Mouse (Mus musculus): ENCODE data around the gene Ube2u. TPM values are rescaled to one million over a fixed set of nuclear protein-coding genes. Genes with fewer than 3 reads are reported as not detected.

Ube2u gene
- 0.10 and 0.21 TPM in 2 replicates for polyA plus RNA-seq (2016; fragmentation: Nextera tagmentation; extraction: Ambion mirVana)

DNA sequence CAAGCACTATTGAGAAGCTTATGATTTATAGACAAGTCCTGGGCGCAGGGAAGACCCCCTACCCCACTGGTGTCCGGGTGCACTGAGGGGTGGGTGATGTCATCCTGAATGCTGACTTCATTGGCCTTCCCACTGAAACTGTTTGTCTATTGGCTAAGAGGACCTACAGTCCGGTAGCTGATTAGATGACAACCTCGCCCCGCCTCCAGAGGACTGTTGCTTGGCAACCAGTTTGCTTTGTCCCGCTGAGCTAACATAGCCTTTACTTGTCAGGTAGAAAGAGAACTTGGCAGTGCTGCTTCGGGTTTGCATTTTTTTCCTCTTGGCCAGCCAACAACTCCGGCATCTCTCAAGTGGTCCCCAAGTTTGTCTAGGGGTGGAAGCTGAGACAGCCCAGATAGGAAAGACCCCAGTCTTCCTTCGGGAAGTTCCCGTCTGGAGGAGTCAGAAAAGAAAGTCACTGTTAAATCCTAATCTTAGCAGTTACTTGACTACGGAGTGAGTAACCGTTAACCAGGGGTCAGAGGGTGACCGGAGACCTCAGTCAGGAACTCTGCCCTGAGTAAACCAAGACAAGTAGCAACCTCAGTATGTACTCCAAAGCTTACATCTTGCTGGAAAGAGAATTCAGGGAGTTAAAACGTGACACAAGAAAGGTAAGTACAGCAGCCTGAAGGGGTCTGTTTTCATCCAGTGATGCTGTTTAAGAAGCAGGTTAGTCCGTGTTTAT lies at the start of gene Ube2u:
Gene Ube2u (plus strand): TSS at position 258 of the 730 bp plus-strand sequence.
- Histone ChIP-seq H3K27me3 (replicated peaks) (no peaks in the 10 kb centered on the region), H3K9me3 (replicated peaks) (no peaks in the 10 kb centered on the region), H3K36me3 (no peaks in the 10 kb centered on the region), H3K4me3 (peak within 1 kb of the TSS; percentile 7; the same call in 1 of the 2 replicates), H3K4me1 (replicated peaks) (no peaks in the 10 kb centered on the region), H3K27ac (ENCODE audit: poor library complexity, severe bottlenecking) (no peak within 1 kb of the TSS), H3K4me2 (peak within 1 kb of the TSS; percentile 39; the same call in 1 of the 2 replicates), H3K9ac (no peak within 1 kb of the TSS)
- WGBS = 34% methylated on average over 15 of the region's 15 CpGs
- peak; percentile 55; the same call in 1 of the 2 replicates for ATAC-seq (ENCODE audit: insufficient number of reproducible peaks, low FRiP score)

DNA sequence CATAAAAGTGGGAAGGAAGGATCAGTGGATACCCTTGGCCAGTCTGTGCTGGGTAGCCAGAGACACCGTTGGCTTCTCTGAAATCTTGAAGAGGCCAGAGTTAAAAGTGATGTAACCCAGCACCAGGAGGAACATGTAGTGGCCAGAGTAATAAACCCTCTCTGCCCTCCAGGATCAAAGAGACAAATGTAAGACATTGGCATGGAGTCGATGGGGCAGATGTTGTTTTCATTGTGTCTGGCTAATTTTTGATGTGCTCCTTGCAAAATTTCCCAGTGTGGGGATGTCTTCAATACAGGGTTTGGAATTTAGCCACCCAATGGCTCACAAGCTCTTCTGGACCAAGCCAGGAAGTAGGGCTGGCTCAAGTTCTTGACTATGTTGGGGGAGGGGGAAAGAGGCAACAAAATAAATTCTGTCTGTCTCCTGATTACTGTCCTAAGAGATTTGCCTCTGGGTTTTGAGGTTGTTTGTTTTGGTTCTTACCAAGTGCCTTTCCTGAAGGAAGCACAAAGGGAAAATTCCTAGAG lies 49.2 kb upstream of the Ube2u start:
- Histone ChIP-seq H3K4me1 (replicated peaks) (0 out of 2 replicates have a peak, but pooled peaks cover 3% of the 10 kb centered on the region), H3K27me3 (replicated peaks) (no peaks in the 10 kb centered on the region), H3K27ac (ENCODE audit: poor library complexity, severe bottlenecking) (no peak overlapping the region), H3K36me3 (no peaks in the 10 kb centered on the region), H3K9ac (no peak overlapping the region), H3K4me2 (no peak overlapping the region), H3K9me3 (replicated peaks) (no peaks in the 10 kb centered on the region), H3K4me3 (no peak overlapping the region)
- whole genome bisulfite sequencing = 83% methylated on average over 2 of the region's 2 CpGs
- no peak for ATAC-seq (ENCODE audit: insufficient number of reproducible peaks, low FRiP score)

DNA sequence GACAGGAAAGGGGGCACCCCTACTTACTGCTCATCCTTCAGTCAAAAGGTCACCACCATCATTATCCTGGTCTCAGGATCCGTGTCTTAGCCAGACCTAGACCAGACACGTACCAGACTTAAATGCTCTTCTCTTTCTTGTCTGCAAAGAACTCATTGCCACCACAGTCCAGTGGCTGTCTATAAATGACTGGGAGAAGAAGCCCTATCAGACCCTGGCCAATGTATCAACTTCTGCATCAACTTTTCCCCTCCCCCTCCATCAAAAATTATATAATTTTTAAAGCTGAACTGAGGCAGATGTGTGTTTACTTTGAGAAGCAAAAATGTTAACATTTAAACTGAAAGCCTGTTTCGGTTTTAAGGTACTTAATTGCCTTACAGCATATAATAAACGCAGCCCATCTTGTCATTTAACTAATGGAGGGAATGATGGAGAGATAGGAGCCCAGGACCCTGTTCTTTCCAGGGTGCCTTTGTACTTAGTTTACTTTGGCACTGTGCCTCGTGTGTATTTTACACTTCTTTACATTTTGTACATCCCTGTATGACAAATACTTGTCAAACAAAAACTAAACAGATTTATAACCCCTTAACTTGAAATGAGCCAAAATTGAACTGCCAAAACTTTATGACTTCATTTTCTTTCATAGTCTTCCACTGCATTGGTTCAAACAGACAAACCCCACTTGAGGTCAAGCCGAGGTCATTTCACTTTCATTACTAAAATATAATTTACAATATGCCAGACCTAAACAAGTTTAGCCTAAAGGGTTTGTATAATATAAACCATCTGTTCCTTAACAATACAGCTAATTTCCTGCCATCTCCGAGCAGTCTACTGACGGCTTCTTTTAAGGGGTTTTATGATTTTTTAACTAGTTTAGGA lies 43.1 kb upstream of the Ube2u start:
- H3K4me3 ChIP-seq = no peak overlapping the region
- no peak for ATAC-seq (ENCODE audit: insufficient number of reproducible peaks, low FRiP score)
- 0 out of 2 replicates have a peak, but pooled peaks cover 3% of the 10 kb centered on the region for H3K4me1 ChIP-seq (replicated peaks)
- H3K27ac ChIP-seq (ENCODE audit: poor library complexity, severe bottlenecking) = no peak overlapping the region
- 69% methylated on average over 8 of the region's 8 CpGs for WGBS
- H3K9me3 ChIP-seq (replicated peaks) = no peaks in the 10 kb centered on the region
- no peak overlapping the region for H3K4me2 ChIP-seq
- H3K36me3 ChIP-seq = no peaks in the 10 kb centered on the region
- no peak overlapping the region for H3K9ac ChIP-seq
- H3K27me3 ChIP-seq (replicated peaks) = no peaks in the 10 kb centered on the region

DNA sequence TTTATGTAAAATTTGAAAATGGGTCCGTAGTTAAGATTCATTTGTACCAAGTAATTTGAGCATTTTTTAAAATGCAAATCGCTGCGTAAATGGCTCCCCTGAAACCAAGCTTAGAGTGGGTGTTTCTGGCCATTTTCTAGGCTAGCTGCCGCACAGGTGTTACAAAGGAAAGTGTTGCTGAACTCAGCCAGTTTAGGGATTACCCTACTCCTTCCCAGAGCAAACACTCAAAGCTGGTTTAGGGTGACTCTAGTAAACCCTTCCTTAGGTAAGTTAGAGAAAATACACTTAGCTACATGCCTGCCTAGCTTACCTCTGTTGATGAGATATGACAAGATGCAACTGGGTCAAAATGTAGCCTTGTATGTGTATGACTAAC lies 42.5 kb upstream of the Ube2u start:
- WGBS = 79% methylated on average over 4 of the region's 4 CpGs
- Histone ChIP-seq H3K4me3 (no peak overlapping the region), H3K4me1 (replicated peaks) (0 out of 2 replicates have a peak, but pooled peaks cover 3% of the 10 kb centered on the region), H3K27me3 (replicated peaks) (no peaks in the 10 kb centered on the region), H3K9ac (no peak overlapping the region), H3K9me3 (replicated peaks) (no peaks in the 10 kb centered on the region; the same call in 1 of the 2 replicates), H3K27ac (ENCODE audit: poor library complexity, severe bottlenecking) (no peak overlapping the region), H3K36me3 (peaks cover 5% of the 10 kb centered on the region), H3K4me2 (no peak overlapping the region)
- no peak for ATAC-seq (ENCODE audit: insufficient number of reproducible peaks, low FRiP score)

DNA sequence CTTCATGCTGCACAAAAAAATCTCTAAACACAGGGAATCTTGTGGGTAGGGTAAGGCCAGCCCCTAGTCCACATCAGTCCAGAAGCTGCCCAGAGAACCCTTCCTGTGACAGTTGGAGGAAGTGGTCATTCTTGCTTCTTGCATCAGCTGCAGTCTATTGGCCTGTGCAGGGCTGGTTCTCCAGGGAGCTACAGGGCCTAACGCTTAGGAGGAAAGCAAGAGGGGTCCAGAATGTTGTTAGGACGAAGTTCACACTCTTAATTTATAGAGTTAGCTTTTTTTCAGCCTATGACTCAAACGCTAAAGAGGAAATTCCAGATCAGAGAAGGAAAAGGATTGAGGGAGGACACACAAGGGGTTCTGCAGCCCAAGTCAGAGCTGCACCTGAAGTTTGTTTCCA lies 31.8 kb upstream of the Ube2u start:
- 59% methylated on average over 3 of the region's 3 CpGs for WGBS
- H3K27ac ChIP-seq (ENCODE audit: poor library complexity, severe bottlenecking) = no peak overlapping the region
- ATAC-seq (ENCODE audit: insufficient number of reproducible peaks, low FRiP score) = no peak

DNA sequence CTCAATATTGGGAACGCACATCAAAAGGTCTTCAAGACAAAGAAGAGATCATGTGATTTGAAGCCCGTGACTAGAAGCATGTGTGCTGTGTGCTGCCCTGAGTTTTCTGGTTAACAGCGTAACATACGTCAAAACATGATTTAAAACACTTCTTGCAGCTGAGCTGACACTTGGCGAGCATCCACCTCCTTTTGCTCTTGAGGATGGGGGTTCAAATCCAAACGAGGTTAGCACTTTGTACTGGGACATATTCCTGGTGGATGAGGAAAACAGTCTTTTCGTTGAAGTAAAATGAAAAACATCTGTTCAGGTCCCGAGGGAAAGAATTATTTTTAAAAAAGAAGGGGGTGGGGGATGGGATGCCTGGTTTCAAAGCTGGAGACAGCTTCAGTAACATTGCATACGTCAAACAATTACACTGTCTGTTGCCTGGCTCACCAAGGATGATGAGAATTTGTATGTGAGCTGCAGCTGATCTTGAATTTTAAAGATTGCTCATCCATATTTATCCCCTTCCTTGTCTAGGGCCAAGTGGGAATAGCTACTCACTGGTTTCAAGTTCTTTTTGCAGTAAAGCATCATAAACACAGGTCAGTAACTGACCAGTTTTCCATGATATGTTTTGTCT lies 16.0 kb upstream of the Ube2u start:
- no peaks in the 10 kb centered on the region for H3K27me3 ChIP-seq (replicated peaks)
- no peak overlapping the region for H3K4me2 ChIP-seq
- no peak overlapping the region for H3K27ac ChIP-seq (ENCODE audit: poor library complexity, severe bottlenecking)
- H3K9me3 ChIP-seq (replicated peaks) = no peaks in the 10 kb centered on the region
- no peak overlapping the region for H3K9ac ChIP-seq
- ATAC-seq (ENCODE audit: insufficient number of reproducible peaks, low FRiP score) = no peak
- H3K4me1 ChIP-seq (replicated peaks) = no peaks in the 10 kb centered on the region
- WGBS = 64% methylated on average over 9 of the region's 9 CpGs
- no peaks in the 10 kb centered on the region for H3K36me3 ChIP-seq
- H3K4me3 ChIP-seq = no peak overlapping the region

More for the DNA sequence above, 31.8 kb upstream of the Ube2u start:
- no peak overlapping the region for H3K4me2 ChIP-seq
- H3K9me3 ChIP-seq (replicated peaks) = no peaks in the 10 kb centered on the region
- no peaks in the 10 kb centered on the region for H3K4me1 ChIP-seq (replicated peaks)
- no peak overlapping the region for H3K4me3 ChIP-seq
- no peak overlapping the region for H3K9ac ChIP-seq
- H3K36me3 ChIP-seq = peaks cover 2% of the 10 kb centered on the region
- H3K27me3 ChIP-seq (replicated peaks) = no peaks in the 10 kb centered on the region

DNA sequence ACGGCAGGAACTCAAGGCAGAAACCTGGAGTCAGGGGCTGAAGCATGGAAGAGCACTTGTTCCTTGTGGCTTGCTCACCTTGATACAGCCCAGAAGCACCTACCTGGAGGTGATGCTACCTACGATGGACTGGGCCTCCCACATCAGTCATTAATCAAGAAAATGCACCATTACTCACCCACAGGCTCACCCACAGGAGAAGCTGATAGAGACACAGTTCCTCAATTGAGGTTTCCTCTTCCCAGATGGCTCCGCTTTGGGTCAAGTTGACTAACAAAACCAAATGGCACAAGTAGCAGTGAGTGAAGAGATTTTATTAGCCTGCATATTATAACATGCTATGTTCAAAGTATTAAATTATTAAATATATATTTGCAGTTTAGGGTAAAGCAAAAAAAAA lies 9.8 kb downstream of the Ube2u start:
- Histone ChIP-seq H3K4me3 (no peak overlapping the region), H3K4me1 (replicated peaks) (no peaks in the 10 kb centered on the region), H3K27ac (ENCODE audit: poor library complexity, severe bottlenecking) (no peak overlapping the region), H3K27me3 (replicated peaks) (no peaks in the 10 kb centered on the region), H3K9me3 (replicated peaks) (no peaks in the 10 kb centered on the region), H3K36me3 (no peaks in the 10 kb centered on the region), H3K9ac (no peak overlapping the region), H3K4me2 (no peak overlapping the region)
- WGBS = 76% methylated on average over 3 of the region's 3 CpGs
- ATAC-seq (ENCODE audit: insufficient number of reproducible peaks, low FRiP score) = no peak

DNA sequence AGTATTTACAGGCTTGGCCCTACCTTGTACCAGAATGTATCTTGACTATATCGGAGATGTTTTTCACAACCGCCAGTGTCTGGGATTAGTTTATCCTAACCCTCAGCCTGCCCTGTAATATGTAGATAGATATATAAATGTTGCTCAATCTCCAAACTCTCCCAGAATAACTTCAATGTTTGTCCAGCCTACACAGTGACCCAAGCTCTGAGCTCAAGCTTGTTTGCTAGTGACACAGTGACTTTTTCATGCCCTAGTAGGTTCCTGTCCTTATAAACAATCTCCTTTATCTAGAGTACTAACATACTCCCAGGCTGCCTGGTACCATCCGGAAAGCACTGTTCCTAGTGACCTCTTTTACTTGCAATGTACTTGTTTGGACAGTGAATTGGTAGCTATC lies 16.5 kb downstream of the Ube2u start:
- no peaks in the 10 kb centered on the region for H3K36me3 ChIP-seq
- H3K9ac ChIP-seq = no peak overlapping the region
- H3K27me3 ChIP-seq (replicated peaks) = no peaks in the 10 kb centered on the region
- no peak overlapping the region for H3K4me3 ChIP-seq
- no peak for ATAC-seq (ENCODE audit: insufficient number of reproducible peaks, low FRiP score)
- H3K4me2 ChIP-seq = no peak overlapping the region
- H3K27ac ChIP-seq (ENCODE audit: poor library complexity, severe bottlenecking) = no peak overlapping the region
- WGBS = 82% methylated on average over 3 of the region's 3 CpGs
- no peaks in the 10 kb centered on the region for H3K9me3 ChIP-seq (replicated peaks)
- H3K4me1 ChIP-seq (replicated peaks) = no peaks in the 10 kb centered on the region

DNA sequence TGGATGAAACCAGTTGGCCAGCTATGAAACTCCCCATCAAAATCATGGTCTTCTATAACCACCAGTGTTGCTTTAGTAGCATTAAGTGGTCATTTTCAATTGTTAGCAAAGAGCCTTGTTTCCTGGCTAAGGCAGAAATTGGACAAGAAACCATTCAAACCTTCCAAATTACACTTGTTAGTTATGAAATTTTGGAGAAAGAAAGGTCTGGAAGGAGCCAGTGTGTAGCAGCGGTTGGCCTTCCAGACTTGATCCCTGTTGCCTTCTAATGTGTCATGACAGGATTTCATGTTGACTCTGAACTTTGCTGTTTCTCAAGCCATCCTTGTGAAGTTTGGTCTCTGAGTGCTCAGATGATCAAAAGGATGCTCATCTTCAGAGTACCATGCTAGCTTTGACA lies 17.9 kb downstream of the Ube2u start:
- H3K27ac ChIP-seq (ENCODE audit: poor library complexity, severe bottlenecking) = no peak overlapping the region
- no peaks in the 10 kb centered on the region for H3K27me3 ChIP-seq (replicated peaks)
- H3K9ac ChIP-seq = no peak overlapping the region
- H3K9me3 ChIP-seq (replicated peaks) = no peaks in the 10 kb centered on the region
- no peaks in the 10 kb centered on the region for H3K4me1 ChIP-seq (replicated peaks)
- no peak overlapping the region for H3K4me3 ChIP-seq
- WGBS = 74% methylated on average over 1 of the region's 1 CpGs
- H3K36me3 ChIP-seq = no peaks in the 10 kb centered on the region
- H3K4me2 ChIP-seq = no peak overlapping the region
- no peak for ATAC-seq (ENCODE audit: insufficient number of reproducible peaks, low FRiP score)

DNA sequence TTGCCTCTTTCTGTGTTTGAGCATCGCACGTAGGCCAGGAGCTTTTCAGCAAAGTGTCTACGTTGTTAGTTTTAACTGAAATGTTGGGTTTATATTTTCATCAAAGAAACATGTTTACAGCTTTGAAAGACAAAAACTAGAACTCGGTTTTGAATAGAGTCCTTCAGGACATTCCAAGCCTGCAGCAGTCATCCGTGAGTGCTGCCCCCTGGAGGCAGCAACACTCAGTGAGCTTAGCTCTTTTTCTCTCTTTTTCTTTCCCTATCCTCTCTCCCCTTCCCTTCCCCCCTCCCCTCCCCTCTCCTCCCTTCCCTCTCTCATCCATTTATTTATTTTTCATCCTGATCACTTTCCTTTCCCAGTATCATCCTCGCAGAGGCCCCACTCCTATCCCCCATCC lies 19.5 kb downstream of the Ube2u start:
- H3K4me1 ChIP-seq (replicated peaks) = no peaks in the 10 kb centered on the region
- H3K36me3 ChIP-seq = no peaks in the 10 kb centered on the region
- no peak overlapping the region for H3K4me2 ChIP-seq
- H3K9me3 ChIP-seq (replicated peaks) = no peaks in the 10 kb centered on the region
- no peak overlapping the region for H3K27ac ChIP-seq (ENCODE audit: poor library complexity, severe bottlenecking)
- no peak for ATAC-seq (ENCODE audit: insufficient number of reproducible peaks, low FRiP score)
- H3K4me3 ChIP-seq = no peak overlapping the region
- H3K9ac ChIP-seq = no peak overlapping the region
- no peaks in the 10 kb centered on the region for H3K27me3 ChIP-seq (replicated peaks)
- WGBS = 54% methylated on average over 6 of the region's 6 CpGs
